Mouse (Mus musculus): ENCODE measurements around the gene Adgre5.

Adgre5 gene

DNA sequence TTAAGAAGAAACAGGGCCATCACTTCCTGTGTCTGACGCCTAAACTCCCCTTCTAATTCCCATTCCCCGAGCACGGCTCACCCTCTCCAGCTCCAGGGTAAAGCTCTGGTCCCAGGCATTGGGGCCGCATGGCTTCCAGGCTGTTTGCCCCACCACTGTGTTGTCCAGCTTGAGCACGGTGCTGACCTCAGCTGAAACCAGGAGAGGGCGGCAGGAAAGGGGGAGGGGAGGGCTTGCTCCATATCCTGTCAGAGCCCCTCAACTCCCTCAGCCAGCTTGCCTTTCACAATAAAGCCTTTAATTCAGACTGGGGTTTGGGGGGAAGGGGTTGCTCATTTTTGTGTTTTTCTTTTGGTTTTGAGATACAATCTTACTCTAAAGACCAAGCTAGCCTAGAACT lies 60.0 kb downstream of the Adgre5 start:
- DNase-seq: peak; percentile 58 to 70

- peak in 1 of 2 experiments; percentile 46 for DNase-seq
Observed at GRCm38 (mm10) chr8:83680603-83681002, 60.5 kb downstream of the Adgre5 start.

DNA sequence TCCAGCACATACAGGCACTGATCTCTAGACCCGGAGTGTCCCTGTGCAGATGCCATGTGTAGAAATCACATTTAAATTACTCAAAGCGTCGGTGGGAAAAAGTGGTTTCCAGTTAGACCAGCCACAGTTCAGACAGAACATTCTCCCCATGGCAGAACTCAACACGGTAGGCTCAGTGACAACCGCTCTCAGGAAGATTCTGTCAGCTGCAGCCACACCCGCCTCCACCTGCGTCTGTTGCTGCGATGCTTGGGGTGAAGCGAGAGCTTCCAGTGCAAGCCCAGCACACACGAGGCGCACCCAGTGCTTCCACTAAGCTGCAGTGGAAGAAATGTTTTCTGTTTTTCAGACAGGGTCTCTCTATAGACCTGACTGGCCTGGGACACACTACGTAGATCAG lies 61.3 kb downstream of the Adgre5 start:
- DNase-seq: no peak

GRCm38 (mm10) chr8:83674497-83674896 lies 66.6 kb downstream of the Adgre5 start:
- DNase-seq: no peak

All from kidney, postnatal 4 days (tissue).